Mouse (Mus musculus) stomach, postnatal 0 days (tissue): ENCODE data around the gene Slc25a34.

Experiments used
- CTCF ChIP-seq: IDR thresholded peaks from 2 replicates; pipeline ENCODE4 v1.5.1; 2016; ENCODE audit warnings: antibody characterized with exemption, low read depth, mild to moderate bottlenecking, moderate library complexity
- EP300 ChIP-seq: optimal IDR thresholded peaks from 2 replicates; pipeline ENCODE3; 2016; ENCODE audit warnings: antibody characterized with exemption

GRCm38 (mm10) chr4:141598199-141598893, 25.3 kb downstream of the Slc25a34 start:
- TF ChIP-seq CTCF, result no peak
- TF ChIP-seq EP300, result no peak
